ENCODE assay signal across 10 mouse cellular contexts in the genomic region with DNA sequence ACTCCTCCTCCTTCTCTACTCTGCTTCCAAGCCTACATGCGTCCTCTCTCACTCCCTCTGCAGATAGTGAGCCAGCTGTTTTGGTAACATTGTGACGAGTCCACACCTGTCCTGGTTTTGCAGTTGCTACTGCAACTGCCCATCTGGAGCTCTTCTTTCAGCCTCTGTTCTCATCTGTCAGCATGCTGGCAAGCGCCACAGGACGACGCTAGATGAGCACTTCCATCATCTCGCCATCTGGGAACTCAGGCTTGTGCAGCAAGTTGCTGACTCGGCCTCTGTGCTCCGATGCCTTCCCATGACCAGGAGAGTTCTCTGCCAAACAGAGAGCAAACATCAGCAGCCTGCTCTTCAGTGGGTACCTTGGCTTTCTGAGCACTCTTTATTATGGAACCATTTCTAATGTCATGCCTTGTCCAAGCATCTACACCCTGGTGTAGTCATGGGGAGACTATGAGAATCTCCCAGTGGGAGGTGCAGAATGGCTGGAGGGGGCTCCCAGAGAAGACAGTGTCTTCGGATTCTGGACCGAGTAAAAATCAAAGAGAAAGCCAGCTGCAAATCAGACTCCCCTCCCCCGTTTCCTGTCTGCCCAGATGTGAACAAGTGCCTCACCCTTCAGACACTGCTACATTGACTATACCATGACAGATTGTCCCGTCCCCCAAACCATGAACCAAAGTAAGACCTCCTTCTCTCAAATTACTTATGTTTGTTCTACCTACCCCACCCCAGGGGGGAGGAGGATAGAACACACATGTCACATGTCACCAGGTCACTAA. TPM values are rescaled to one million over a fixed set of nuclear protein-coding genes. Genes with fewer than 3 reads are reported as not detected.
A peak's percentile ranks its signal among the peaks of the same experiment; 100 is the strongest.
DNase-seq lines count a peak whose midpoint lies in the region; ATAC-seq and TF ChIP-seq lines count a peak whose summit lies in the region.
"Had no signal": no experiment of that assay in that cellular context is flagged by ENCODE, and none has a peak within 500 bp of the region (broad histone marks: within the 10 kb centered on the region; RNA-seq: fewer than 3 reads in every experiment).

No protein-coding gene starts in this region.

- no peak overlapping the region for H3K4me3 ChIP-seq in lung, postnatal 0 days (ENCODE audit: low read depth, low read length)
- H3K4me3 ChIP-seq in midbrain, embryonic 13.5 days (replicated peaks): no peak overlapping the region
- H3K4me3 ChIP-seq: liver, embryonic 13.5 days had no signal

- no peak for TF ChIP-seq CTCF in lung, postnatal 0 days (IDR thresholded peaks at IDR 0.05)

- H3K36me3 ChIP-seq in lung, postnatal 0 days (ENCODE audit: insufficient read depth, low read length): peaks cover 33% of the 10 kb centered on the region; the same call in 1 of the 2 replicates
- H3K36me3 ChIP-seq in midbrain, embryonic 13.5 days: peaks cover 86% of the 10 kb centered on the region

- ATAC-seq in lung, postnatal 0 days: no peak
- no peak for ATAC-seq in midbrain, embryonic 13.5 days

- no peaks in the 10 kb centered on the region for H3K27me3 ChIP-seq in lung, postnatal 0 days (replicated peaks; ENCODE audit: insufficient read depth, low read length)
- H3K27me3 ChIP-seq in midbrain, embryonic 13.5 days: no peaks in the 10 kb centered on the region
- H3K27me3 ChIP-seq: liver, embryonic 13.5 days had no signal

- no peak for TF ChIP-seq EP300 in lung, postnatal 0 days (IDR thresholded peaks at IDR 0.05)

- 52% methylated on average over 12 of the region's 12 CpGs for WGBS in lung, postnatal 0 days
- WGBS in midbrain, embryonic 13.5 days: 87% methylated on average over 12 of the region's 12 CpGs

- DNase-seq in embryo, embryonic 10.5 days (ENCODE audit: low spot score): peak; percentile 19
- no peak for DNase-seq in embryo, embryonic 9.5 days (ENCODE audit: extremely low spot score)
- DNase-seq in lung, postnatal 0 days (ENCODE audit: low spot score): peak; percentile 24
- no peak for DNase-seq in lung, postnatal 25 days (ENCODE audit: low spot score)
- DNase-seq in heart, postnatal 36 days: peak; percentile 12 to 31
- peak; percentile 20 to 25 for DNase-seq in thymus, postnatal 36 days
- DNase-seq in cerebellum, adult 11 months: no peak
- DNase-seq: liver, embryonic 13.5 days had no signal

- no peaks in the 10 kb centered on the region for H3K9me3 ChIP-seq in lung, postnatal 0 days (ENCODE audit: low read length)
- no peaks in the 10 kb centered on the region for H3K9me3 ChIP-seq in midbrain, embryonic 13.5 days
- H3K9me3 ChIP-seq: liver, embryonic 13.5 days had no signal

- no peak overlapping the region for H3K9ac ChIP-seq in lung, postnatal 0 days (replicated peaks; ENCODE audit: low read depth)
- H3K9ac ChIP-seq in midbrain, embryonic 13.5 days (replicated peaks): no peak overlapping the region
- H3K9ac ChIP-seq: liver, embryonic 13.5 days had no signal

- intact Hi-C loops in heart, postnatal 36 days (cut with DNase I): no loop called here

- H3K4me2 ChIP-seq in lung, postnatal 0 days (replicated peaks; ENCODE audit: low read depth, low read length): no peak overlapping the region
- no peak overlapping the region for H3K4me2 ChIP-seq in midbrain, embryonic 13.5 days (replicated peaks)
- H3K4me2 ChIP-seq: liver, embryonic 13.5 days had no signal

- peaks cover 5% of the 10 kb centered on the region; the same call in 1 of the 2 replicates for H3K4me1 ChIP-seq in lung, postnatal 0 days (ENCODE audit: insufficient read depth, low read depth, low read length)
- H3K4me1 ChIP-seq in midbrain, embryonic 13.5 days (replicated peaks): no peaks in the 10 kb centered on the region
- H3K4me1 ChIP-seq: liver, embryonic 13.5 days had no signal

- no peak overlapping the region for H3K27ac ChIP-seq in lung, postnatal 0 days (ENCODE audit: low read length)
- no peak overlapping the region for H3K27ac ChIP-seq in midbrain, embryonic 13.5 days
- H3K27ac ChIP-seq: liver, embryonic 13.5 days had no signal

RNA-seq across cellular contexts. Expression of gene Cwc15, which starts 47.4 kb away (rescaled TPM):
- 125 and 126 TPM in 2 replicates for polyA plus RNA-seq in lung, postnatal 0 days (2015; fragmentation: Nextera tagmentation; extraction: Ambion mirVana)
- 10 to 100 TPM; 68.5 to 72.9 TPM for total RNA-seq in heart, postnatal 36 days (2021)
- 177 and 180 TPM in 2 replicates for polyA plus RNA-seq in midbrain, embryonic 13.5 days (2015; fragmentation: Nextera tagmentation; extraction: Ambion mirVana)

RNA-seq across cellular contexts. Expression of gene Kdm4d, which starts 47.5 kb away (rescaled TPM):
- 0.19 and 0.20 TPM in 2 replicates for polyA plus RNA-seq in lung, postnatal 0 days (2015; fragmentation: Nextera tagmentation; extraction: Ambion mirVana)
- not detected for total RNA-seq in heart, postnatal 36 days (2021)
- 0.32 and 0.43 TPM in 2 replicates for polyA plus RNA-seq in midbrain, embryonic 13.5 days (2015; fragmentation: Nextera tagmentation; extraction: Ambion mirVana)
- polyA plus RNA-seq: large intestine, adult 2 months had no signal

Comparison
In these comparisons a context has a peak if more than half of its experiments do, and no peak if none do; other contexts are left out.
1. DNase-seq: peak in embryo, embryonic 10.5 days (single experiment), lung, postnatal 0 days (single experiment), heart, postnatal 36 days (2 of 2) and thymus, postnatal 36 days (2 of 2); none in embryo, embryonic 9.5 days (single experiment), lung, postnatal 25 days (single experiment) and cerebellum, adult 11 months (single experiment).